Mouse (Mus musculus): ENCODE results near the gene Tet2. TPM values are rescaled to one million over a fixed set of nuclear protein-coding genes. Genes with fewer than 3 reads are reported as not detected.
A peak's percentile ranks its signal among the peaks of the same experiment; 100 is the strongest.
"Not testable (repeated sequence)": the region's sequence is repeated elsewhere in the genome, so short reads cannot be mapped to it uniquely, and the experiment has no call there.

The Tet2 gene
- total and polyA plus RNA-seq, 3 experiments: 9.4 to 35.9 (median 28.4) TPM

DNA sequence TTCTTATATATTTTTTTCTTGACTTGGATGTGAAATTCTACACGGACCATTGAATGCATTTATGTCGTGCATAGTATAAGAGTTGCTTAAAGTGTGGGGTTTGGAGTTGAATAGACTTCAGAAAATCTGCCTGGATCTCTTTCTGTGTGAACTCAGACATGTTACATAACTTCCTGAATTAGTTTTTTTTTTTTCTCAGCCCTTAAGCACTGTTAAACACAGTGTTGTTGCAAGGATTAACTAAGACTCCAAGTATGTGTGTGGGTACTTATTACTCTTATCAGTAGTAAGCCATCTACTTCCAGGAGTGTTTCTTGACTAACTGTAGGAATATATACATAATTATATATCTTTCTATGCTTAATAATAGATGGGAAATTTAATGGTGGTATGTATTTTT lies 3.7 kb upstream of the Tet2 start:
- no peak for DNase-seq

DNA sequence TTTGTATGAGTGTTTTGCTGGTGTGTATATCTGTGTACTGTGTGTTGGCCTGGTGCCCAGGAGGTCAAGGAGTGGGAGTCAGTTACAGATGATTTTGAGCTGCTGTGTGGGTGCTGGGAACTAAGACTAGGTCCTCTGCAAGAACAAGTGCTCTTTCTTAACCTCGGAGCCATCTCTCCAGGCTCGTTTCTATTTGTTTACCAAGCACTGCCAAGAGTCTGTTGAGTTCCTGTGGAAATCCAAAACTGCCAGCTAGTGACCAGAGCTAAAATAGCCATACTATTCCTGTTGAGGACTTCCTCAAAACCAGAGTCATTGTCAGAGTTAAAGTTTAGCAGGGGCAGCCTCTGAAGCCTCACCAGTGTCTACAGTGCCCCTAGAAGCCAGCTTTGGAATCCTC lies 1.9 kb upstream of the Tet2 start:
- DNase-seq: no peak

DNA sequence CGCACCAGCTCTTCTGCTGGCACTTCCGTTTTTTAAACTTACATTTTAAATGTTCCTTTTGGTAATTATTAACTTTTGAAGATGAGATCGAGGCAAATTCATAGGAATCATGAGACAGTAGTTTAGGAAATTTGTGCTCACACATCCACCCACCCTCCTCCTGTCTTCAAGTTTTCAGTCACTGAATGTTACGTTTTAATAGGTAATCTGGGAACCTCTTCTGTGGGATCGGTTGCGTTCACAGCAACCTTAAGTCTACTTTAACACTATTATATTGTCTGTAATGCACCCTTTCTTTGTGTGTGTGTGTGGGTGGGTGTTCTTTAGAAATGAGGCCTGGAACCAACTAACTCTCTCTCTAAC lies 346 bp upstream of the Tet2 start:
- no peak for DNase-seq

DNA sequence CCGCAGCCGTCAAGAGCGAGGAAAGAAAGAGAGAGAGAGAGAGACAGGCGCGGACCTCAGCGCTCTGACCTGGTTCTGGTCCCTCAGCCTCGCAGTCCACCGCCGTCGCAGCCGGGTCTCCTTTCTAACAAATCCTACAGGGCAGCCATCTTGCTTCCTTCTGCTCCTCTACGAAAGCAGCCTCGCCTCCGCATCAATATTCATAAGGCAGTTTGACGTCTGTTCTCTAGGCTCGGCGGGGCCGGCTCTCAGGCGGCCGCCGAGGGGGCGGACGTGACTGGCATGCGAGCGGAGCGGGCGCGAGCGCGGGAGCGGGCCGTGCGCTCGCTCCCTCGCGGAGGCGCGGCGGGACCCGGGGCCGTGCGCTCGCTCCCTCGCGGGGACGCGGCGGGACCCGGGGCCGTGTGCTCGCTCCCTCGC lies 798 bp downstream of the Tet2 start:
- peak; percentile 94 for DNase-seq

DNA sequence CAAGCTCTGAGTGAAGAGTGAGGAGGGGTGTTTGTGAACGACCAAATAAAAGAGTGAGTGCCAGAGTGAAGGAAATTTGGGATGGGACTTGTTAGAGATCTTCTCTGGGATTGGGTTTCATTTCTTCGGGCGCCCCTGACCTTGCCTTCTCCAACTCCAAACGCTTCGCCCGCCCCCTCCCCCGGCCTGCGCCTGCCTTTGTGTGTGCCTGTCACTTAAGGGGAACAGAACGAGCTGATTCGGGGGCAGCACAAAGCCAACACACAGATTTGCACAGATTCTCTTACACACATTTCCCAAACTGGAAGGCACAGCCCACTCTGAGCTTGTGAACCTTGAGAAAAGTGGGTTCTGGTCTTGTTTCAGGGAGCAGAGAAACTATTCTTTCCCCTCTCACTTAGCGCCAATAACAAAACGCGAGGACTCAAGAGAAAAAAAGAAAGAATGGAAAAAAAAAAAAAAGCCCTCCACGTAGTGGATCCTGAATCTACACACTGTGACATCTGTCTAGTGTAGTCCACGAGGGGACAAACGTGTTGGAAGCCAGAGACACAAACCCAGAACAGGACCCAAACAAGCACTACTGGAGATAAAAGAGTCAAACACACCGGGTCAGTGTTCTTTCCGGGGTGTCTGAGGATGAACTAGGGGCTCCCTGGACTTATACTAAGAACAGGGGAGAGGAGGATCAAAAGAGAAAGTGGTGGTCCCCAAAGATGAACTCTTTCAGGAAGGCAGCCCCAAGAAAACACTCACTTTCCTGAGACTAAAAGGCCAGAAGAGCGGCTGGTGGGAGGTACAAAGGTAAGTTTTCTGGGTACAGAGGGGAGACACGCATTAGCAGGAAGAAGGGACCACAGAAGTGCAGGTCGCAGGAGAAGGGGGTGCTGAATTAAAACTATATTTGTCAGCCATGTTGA lies 1.6 kb downstream of the Tet2 start:
- peak; percentile 71 for DNase-seq

DNA sequence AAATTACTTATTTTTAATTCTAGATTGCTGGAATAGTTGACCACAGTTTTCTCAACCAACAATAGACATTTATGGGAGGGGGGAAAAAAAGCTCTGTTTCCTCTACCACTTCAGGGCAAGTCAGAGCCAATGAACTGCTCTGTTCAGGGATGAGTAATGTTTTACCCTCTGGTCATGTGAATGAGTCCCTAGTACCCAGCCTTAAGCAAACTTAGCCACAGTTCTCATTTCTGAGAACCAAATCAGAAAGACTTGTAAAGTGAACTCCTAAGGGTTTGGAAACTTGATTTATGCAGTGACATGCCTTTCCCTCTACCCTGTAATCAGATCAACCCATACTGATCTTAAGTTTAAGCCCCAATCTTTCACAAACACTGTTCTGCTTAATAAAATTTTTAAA lies 2.9 kb downstream of the Tet2 start:
- no peak for DNase-seq

DNA sequence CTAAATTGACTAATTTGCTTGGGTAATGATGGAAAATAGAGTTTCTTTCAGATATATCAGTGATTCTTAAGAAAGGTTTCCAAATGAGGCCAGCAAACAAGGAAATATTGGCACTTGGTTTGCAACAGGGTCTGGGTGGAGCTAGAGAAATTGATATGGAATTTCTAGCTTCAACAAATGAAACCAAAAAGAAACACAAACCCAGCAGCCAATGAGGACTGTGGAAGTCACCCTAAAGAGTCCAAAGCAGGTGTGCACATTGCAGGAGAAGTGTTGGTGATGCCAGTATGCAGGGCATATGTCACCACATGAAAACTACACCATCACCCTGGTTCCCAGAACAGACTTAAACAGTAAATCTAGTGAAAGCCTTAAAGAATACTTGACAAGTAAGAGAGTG lies 3.9 kb downstream of the Tet2 start:
- DNase-seq: no peak

DNA sequence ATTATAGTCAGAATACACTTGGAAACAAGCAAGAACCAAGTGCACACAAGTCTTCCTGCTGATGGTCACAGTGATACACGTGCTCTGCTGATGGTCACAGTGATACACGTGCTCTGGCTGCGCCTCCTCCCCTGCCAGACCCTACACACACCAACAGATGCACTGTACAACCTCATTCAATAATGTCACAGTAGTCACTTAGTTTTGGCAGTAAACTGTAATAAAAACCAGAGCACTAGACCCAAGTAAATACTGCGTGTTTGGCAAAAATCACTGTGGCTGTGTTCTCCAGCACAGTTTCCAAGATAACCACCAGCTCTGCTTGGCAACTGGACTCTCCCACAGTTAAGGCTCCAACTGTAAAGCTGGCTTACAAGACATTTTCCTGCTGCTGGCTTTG lies 4.9 kb downstream of the Tet2 start:
- DNase-seq: no peak

DNA sequence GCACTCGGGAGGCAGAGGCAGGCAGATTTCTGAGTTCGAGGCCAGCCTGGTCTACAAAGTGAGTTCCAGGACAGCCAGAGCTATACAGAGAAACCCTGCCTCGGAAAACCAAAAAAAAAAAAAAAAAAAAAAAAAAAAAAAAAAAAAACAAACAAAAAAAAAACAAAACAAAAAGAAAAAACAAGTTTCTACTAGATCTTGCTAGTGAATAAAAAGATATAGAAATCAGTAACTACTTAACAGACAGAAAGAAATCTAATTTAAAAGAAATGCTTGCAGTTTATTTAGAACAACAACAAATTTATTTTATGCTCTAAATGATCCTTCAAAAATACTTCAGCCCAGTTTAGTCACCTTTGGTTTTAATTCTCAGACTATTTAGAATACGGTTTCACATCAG lies 6.4 kb downstream of the Tet2 start:
- not testable (repeated sequence) for DNase-seq

DNA sequence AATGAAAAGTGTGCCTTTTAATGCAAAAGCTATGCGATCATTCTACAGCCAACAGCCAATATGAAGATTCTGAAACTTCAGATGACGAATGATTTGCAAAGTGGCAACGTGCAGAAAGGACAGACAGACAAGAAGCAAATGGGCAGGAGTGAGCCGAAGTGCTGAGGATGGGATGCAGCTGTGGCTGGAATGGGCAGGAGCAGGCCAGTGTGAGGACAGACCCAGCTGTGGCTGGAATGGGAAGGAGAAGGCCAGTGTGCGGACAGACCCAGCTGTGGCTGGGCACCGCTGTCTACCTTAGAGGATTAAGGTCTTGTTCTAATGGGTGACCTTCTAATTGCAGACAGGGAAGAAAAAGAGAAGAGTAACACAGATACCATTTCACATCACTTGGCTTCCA lies 9.3 kb downstream of the Tet2 start:
- DNase-seq: no peak

DNA sequence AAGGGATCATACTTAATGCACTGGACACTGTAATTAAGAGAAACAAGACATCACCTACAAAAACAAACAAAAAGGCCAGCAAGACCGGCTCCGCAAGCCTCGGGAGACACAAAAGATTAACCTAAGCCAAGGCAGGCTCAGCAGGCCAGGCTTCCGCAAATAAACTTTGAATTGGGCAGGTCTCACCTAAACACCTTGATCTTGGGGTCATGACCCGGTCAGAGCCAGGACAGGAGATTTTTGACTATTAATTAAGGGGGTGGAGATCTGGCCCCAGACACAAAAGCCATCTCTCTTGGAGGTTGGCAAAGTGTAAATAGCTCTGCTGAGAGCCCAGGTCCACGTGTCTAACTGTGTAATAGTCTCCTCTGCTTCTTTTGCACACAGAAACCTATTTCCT lies 10.9 kb downstream of the Tet2 start:
- DNase-seq: no peak

DNA sequence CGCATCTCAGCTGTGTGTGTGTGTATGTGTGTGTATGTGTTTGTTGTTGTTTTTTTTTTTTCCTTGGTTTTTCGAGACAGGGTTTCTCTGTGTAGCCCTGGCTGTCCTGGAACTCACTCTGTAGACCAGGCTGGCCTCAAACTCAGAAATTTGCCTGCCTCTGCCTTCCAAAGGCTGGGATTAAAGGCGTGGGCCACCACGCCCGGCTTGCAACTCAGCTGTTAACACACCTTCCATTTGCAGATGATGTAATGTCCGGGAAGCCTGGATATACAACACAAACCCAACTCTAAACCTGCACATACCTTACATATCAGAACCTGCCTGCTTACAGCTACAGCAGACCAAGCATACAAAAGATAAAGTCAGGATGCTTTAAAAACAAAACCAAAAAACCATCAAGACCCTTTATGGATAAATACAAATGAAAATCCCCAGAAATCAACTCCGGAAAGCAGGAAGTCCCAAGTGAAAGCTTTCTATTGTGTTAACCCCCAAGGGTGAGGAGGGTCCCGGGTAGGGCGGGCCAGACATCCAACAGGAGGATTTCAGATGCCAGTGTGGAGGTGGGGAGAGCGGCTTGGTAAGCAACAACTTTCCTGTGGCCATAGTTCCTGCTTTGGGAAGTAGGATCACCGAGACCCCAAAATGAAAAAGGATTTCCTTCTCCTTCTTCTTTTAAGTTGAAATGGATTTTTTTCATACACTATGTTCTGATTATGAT lies 11.5 kb downstream of the Tet2 start:
- no peak for DNase-seq

DNA sequence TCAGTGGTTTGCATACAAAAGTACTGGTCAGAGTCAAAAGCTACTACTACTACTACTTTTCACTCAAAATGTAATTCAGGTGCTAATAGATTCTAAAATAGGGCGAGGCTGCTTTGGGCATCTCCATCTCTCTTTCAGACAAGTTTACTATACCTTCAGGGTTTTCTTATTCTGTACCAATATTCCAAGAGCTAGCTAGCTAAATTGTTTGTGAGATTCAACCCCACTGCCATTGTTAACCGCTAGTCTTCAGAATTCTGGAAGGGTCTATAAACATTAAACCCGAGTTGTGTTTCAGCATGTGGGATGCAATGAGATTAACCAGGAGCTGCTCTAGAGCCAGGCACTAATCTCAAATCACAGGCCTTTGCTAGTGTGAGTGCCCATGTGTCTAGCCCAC lies 12.1 kb downstream of the Tet2 start:
- no peak for DNase-seq

DNA sequence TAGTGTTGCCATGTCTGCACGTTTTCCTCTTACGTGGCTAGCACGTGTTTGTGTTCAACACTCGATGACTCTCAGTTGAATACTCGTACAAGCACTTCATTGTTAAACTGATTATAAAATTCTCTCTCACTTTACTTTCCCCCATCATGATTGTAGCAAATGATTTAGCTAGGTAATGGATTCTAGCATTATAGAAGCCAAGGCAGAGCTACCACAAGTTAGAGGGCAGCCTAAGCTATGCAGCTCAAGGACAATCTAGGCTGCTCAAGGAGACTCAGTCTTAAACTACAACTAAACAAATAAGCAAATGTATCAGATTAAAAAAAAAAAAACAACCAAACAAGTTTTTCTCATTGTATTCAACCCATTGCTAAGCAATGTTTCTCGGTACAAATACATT lies 12.7 kb downstream of the Tet2 start:
- DNase-seq: no peak

DNA sequence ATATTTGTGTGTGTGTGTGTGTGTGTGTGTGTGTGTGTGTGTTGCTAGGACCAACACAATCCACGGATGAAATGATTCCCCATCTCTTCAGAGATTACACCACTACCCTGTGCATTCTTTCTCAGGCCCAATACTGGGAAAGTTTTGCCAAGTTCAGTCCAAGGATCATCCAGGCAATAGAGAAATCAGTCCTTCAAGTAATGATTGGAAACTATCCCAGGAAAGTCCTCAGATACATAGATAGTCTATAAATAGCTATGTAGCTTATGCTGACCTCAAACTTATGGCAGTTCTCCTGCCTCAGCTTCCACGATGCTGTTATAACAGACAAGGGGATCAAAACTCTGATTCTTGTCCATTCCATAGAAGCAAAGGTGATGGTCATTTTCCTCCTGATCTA lies 13.8 kb downstream of the Tet2 start:
- DNase-seq: no peak

DNA sequence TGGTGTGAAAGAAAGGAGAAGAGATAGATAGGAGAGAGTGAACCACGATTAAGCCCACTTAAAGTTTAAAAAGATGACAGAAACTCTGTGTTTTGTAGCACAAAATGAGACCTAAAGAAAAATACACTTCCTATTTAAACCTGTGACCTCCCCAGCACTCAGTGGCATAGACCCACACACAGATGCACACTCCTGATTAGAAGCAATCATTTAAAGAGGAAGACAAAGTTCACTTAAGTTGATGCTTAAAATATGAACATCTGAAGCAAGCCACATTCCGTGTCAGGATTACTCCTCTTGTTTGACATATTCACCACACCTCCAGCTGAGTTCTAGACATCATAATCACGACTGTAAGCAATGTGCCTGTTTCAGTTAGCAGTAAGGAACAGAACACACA lies 14.3 kb downstream of the Tet2 start:
- DNase-seq: no peak

DNA sequence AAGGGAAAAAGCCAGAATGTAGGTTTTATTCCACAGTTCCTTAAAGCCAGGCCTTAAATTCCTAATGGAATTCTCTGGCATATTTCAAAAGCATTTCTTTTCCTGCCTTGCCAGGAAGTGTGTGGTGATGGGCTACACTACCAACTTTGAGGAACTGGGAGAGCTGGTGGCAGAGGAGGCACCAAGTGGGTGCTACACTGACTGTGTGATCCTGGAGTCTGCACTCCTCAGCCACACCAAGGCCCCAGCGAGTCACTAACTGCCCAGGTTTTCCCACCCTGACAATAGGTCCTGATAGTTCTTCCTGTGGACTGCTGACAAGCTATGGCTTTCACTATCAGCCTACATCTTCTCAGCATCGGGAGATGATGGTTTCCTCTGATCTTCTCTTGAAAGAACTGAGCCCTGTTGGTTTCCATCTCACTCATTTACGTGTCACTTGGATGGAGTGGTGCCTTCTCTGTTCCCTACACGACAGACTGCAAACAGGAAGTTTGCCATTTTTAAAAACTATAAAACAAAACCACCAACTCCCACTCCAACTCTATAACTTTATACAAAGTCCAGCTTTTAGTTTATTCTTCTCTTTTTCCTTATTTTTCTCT lies 18.7 kb downstream of the Tet2 start:
- DNase-seq: no peak

DNA sequence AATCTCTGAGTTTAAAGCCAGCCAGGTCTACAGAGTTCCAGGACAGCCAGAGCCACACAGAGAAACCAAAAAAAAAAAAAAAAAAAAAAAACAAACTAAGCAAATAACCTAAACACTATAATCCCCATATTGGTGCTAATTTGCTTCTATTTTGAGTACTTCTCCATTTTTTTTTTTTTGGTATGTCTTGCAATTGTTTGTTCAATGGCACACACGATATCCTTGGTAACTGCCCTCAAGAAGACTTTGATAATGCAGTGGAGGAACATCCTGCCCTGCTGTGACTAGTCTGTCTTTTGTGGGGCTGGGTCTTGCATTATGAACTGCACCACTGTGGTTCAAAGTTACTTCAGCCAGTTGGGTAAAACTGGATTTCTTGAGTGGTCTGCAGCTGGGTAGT lies 19.4 kb downstream of the Tet2 start:
- DNase-seq: no peak

DNA sequence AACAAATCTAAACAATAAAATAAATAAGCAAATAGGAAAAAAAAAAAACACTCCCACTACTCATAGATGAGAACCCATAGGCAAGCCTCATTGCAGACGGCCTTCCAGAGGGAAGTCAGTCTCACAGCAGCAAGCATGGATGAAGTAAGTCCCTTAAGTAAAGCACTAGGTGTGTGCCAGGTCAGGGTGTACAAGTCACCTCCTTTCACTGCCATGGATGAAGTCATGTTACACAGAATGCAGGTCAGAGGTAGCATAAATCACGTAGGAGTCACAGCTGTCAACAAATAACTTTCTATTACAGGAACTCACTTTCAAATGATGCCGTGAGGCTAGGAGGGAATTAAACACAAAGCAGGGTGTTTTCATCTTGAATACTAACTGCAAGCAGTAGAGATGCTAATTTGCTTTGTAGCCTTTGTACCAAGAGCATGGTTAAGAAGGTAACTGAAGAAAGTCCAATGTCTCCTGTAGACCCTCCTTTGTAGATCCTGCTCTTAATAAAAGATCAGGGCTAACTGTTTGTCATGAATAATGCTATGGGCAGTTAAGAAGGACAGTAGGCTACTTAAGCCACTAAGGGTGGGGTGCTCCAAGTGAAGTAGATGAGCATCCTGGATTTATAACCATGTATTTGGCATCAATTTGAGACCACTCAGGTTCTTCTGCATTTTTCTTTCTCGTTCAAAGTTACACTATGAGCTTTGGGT lies 20.4 kb downstream of the Tet2 start:
- DNase-seq: no peak

DNA sequence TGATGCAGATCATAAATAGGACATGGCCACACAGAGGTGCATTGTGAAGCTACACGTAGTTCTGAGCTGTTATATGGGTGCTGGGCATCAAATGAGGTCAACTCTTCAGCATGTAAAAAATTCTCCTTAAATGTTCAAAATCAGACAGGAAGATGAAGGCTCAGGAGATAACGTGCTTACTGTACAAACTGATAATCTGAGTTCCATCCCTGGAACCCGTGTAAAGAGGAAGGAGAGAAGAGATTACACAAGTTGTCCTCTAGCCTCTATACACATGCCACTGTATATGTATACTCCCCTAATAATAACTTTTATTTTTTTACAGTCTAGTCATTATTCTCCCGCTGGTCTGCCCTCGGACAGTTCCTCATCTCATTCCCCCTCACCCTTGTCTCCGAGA lies 21.7 kb downstream of the Tet2 start:
- no peak for DNase-seq

DNA sequence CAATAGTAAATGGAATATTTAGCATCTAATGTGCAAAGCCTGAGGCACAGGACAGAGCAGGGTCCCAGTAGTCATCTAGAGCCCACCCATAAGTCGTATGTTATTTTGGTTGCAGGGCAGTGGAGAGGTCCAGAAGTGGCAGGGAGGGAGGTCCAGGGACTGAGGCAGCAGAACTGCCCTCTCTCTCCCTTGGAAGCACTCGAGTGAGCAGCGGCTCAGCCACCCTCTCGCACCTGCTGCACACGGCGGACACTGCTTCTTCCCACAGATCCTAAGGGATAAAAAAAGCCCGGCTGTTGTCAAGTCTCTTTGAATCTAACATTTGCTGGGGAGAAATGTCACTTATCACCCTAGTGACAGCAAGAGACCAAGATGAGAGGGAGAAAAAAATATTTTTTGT lies 22.6 kb downstream of the Tet2 start:
- no peak for DNase-seq

DNA sequence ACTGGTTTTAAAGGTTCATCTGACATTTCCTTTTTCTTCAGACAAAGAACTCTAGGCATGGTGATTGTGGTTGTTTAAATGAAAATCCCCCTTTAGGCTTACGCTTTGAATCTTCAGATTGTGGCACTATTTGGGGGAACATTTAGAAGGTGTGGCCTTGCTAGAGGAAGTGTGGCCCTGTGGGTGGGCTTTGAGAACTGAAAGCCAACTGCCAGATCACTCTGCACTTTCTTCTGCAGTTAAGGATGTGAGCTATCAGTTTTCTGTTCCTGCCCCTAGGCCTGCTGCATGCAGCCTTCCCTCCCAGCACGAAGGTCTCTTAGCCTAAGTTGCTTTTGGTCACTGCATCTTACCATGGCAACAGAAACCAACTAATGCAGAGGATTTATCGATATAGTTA lies 26.1 kb downstream of the Tet2 start:
- no peak for DNase-seq

DNA sequence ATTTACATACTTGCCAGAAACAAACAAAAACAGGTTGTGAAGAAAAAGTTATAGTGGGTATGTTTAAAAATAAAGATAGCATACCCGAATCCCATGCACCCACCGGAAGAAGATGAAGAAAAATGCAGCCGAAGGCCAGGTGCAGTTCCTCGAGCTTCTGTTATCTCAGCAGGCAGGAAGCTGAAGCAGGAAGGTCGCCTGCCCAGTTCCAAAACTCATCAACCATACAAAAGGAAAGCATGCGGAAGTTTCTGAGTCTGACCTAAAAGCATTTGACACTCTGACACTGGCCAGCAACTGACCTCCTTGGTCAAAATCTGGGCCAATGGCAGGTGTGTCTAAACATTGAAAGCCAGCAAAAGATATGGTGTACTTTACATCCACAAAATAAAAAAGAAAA lies 26.8 kb downstream of the Tet2 start:
- peak; percentile 19 for DNase-seq

Measured in adrenal gland, adult 2 months (tissue).